Mouse (Mus musculus) lung, postnatal 4 days (tissue): Measurements from ENCODE around the gene Atg9a.

ENCODE experiments used
- DNase-seq, 2 experiments: peaks; one replicate each; pipeline ENCODE4 v3.0.0; 2021

The Atg9a gene

GRCm38 (mm10) chr1:75214886-75215285 is 22.9 kb upstream of the Atg9a start:
- no peak for DNase-seq

DNA sequence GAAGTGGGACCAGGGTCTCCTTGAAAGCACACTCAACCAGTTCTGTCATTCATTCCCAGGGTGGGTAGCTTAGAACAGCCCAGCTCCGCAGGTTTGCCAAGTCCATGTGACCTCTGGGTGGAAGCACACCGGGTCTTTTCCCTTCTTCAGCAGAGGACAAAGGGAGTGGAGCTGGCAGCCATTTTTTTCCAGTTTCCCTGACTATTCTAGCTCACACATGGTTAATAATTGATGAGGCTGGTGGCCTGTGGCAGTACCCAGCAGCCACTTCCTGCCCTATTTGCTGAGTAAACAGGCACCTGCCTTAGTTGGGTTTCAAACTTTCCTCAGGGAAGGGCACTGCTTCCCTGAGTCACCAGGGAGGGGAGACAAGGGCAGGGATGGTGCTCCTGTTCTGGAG is 22.4 kb upstream of the Atg9a start:
- no peak for DNase-seq

- DNase-seq = no peak
These were observed 21.1 kb upstream of the Atg9a start for GRCm38 (mm10) chr1:75213096-75213495.

- no peak for DNase-seq
These were observed 20.5 kb upstream of the Atg9a start for GRCm38 (mm10) chr1:75212542-75212941.

- DNase-seq = no peak
These were observed 19.2 kb upstream of the Atg9a start for GRCm38 (mm10) chr1:75211141-75211708.

GRCm38 (mm10) chr1:75210136-75211087 is 18.4 kb upstream of the Atg9a start, which contains the start of the genes Glb1l and Stk16:
TSS of gene Glb1l (minus strand) at chr1:75210813.
TSS of gene Stk16 (plus strand) at chr1:75210838.
- peak; percentile 97 for DNase-seq

DNA sequence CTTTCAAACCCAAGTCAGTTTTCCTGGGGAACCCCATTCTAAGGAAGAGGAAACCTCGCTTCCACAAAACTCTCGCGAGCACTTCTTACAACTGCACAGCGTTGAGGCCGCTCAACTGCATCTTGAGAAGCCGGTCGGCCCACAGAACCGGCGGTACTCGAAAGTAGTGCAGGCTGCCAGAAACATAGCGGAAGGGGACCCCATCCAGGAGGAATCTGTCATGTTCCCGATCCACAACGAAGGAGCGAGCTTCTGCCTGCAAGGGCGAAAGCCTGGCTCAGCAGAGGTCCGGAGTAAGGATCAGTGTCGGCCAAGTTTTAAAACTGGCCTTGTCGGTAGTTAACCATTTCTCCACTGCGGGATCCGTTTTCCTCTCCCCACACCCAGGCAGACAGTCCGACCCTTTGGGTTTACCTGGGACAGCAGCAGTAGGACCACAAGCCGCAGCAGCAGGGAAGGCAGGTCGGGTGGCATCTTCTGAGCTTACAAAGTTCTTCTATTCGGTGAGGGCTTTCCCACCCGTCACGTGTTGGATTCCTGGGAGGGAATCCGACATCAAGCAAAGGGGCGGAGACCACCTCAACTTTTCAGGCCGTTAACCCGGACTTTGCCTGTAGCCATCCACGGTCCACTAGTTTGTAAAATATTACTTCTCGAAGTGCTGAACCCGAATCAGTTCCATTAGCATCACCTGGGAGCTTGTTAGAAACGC is 17.1 kb upstream of the Atg9a start:
- DNase-seq = peak; percentile 65 to 66

DNA sequence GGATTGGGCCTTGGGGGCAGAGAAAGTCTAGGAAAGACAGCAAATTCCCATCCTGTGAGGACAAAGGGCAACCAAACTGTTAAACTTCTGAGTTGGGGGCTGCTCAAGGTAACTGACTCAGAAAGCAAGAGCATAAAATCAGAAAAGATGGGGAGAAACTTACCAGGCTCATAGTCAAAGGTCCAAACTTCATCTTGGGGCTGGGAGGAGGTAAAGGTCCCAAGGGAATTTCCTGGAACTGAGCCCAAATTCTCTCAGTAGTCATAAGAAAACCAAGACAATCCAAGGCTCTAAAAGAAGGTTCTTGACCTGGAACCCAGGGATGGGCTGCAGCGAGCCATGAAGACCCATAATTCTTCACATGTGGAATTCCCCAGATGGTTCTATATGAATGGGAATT is 9.2 kb upstream of the Atg9a start:
- no peak for DNase-seq

DNA sequence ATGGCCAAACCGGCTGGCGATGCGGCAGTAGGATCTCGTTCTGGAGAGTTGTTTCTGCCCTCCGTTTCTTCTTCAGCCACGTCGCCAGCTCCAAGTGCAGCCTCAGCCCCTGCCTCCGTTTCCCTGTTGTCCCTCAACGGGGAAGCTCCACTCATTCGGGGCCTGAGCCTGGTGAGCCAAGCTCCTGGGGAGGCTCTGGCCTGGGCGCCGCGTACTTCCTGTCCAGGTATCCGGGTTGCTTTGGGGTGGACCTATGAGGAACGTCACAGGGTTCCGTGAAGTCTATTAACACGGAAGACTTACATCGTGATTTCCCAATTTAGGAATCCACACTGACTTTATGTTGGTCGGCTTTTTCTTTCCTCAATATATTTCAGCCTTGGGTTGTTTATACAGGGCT is 456 bp upstream of the Atg9a start:
- DNase-seq = peak; percentile 57 to 61

- DNase-seq = no peak
These were observed 756 bp downstream of the Atg9a start for GRCm38 (mm10) chr1:75191258-75191621.

- no peak for DNase-seq
These were observed 1.4 kb downstream of the Atg9a start for GRCm38 (mm10) chr1:75190577-75190976.

- peak in 1 of 2 experiments; percentile 32 for DNase-seq
These were observed 4.0 kb downstream of the Atg9a start for GRCm38 (mm10) chr1:75187914-75188483.

- DNase-seq = no peak
These were observed 4.9 kb downstream of the Atg9a start for GRCm38 (mm10) chr1:75187126-75187525.

DNA sequence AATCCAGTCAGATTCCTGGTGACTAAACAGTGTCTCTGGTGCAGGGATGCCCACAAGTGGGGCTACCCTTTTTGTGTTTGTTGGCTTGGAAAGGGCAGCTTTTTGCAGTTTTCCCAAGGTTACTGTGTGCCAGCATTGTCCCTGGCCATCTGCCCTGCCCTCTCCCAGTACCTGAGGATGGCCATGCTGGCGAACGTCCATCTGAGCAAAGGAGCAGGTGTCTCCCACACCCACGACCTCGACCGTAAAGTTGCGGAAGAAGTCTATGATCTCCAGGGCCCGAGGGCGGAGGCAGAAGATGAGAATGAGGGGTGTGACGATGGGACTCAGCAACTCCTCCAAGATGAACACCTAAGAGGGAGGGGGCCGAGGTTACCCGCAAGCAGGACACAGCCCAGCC is 6.5 kb downstream of the Atg9a start:
- DNase-seq = no peak

- no peak for DNase-seq
These were observed 9.8 kb downstream of the Atg9a start for GRCm38 (mm10) chr1:75182160-75182559.

- DNase-seq = no peak
These were observed 10.6 kb downstream of the Atg9a start for GRCm38 (mm10) chr1:75181377-75181870.

GRCm38 (mm10) chr1:75180741-75181140 is 11.3 kb downstream of the Atg9a start:
- DNase-seq = no peak

DNA sequence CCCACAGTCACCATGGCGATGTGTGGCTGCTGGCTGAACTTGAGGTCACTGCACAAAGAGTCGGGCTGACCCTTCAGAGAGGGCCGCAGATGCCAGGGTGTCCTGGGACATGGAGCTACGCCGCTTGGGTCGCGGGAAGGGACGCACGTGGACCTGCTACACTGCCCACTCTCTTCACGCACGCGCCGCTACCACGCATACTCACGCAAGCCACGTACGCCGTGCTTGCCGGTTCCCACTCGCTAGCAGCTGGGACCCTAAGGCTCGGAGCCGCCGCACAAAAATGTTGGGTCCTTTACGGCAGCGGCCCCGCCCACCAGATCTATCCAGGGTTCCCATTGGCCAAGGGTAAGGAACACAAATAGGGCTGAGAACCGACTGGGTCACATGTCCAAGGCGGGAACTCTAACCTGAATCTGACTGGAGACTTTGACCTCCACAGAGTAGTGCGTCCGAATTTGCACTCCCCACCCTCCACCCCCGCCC is 11.8 kb downstream of the Atg9a start, which contains the start of gene Abcb6:
Abcb6 (minus strand) TSS at position 288 of the 486 bp plus-strand sequence.
- peak; percentile 88 to 92 for DNase-seq

DNA sequence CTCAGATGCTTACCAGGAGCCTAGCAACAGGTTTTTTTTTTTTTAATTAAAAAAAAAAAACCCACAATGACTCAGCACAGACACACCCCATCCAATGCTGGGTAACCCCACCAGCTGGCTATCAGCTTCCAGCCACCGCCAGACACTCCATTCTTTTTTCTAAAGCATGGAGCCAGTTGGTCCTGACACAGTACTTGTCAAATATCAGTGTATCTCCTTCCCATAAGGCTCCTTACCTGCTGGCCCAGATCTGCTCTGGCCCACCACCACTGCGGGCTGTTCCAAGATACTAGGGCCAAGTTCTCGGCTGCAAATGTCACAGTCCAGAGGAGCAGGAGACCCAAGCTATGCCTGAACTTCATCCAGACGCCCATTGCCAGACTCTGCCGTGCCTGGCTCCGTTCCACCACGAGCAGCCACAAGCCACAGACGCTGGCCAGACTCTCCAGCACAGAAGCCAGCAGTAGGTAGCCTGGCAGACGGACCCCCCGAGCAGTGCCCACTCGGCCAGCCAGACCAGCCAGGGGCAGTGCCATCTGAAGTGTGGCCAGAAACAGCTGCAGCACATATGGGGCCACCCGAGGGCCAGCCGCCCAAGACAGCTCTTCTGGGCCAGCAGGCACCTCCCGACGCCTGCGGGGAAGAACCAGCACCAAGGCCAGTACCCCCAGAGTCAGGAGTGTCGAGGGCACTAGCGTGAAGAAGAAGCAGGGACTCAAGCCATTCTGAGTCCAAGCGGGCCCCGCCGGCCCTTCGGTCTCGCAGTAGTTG is 12.5 kb downstream of the Atg9a start:
- DNase-seq = no peak

- DNase-seq = peak; percentile 97 to 98
These were observed 23.2 kb downstream of the Atg9a start, which contains the start of gene Zfand2b for GRCm38 (mm10) chr1:75168472-75169464. TSS of gene Zfand2b (plus strand) at chr1:75168646.

DNA sequence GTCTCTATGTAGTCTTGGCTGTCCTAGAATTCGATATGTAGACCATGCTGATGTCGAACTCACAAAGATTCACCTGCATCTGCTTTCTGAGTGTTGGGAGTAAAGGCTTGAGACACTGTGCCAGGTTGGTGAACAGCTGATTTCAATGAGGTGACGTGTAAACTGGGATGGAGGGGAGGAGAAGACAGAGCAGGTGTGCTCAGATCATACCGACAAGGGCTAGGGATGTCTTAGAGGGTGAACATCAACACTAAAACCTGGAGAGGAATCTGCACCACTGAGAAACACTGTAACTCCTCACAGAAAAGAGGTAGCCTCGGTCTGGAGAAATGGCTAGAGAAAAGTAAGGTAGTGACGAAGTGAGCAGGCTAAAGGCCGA is 23.9 kb downstream of the Atg9a start:
- no peak for DNase-seq
